8 mouse cellular contexts compared by ENCODE assay signal in genomic region chr11:84943948-84944347, GRCm38 (mm10). TPM values are rescaled to one million over a fixed set of nuclear protein-coding genes. Genes with fewer than 3 reads are reported as not detected.
DNase-seq lines count a peak whose midpoint lies in the region; ATAC-seq and TF ChIP-seq lines count a peak whose summit lies in the region.

No protein-coding gene starts in this region.

- no peak overlapping the region for H3K27ac ChIP-seq in heart, adult 2 months
- no peak overlapping the region for H3K27ac ChIP-seq in embryonic facial prominence, embryonic 12.5 days
- no peak overlapping the region for H3K27ac ChIP-seq in hindbrain, embryonic 13.5 days
- H3K27ac ChIP-seq in limb, embryonic 15.5 days, result no peak overlapping the region
- H3K27ac ChIP-seq in midbrain, postnatal 0 days (ENCODE audit: low read depth, low read length), result no peak overlapping the region

- no peak for TF ChIP-seq POLR2A in heart, adult 2 months (IDR thresholded peaks at IDR 0.05; ENCODE audit: insufficient read depth, low read depth, low read length)

- peaks cover 3% of the 10 kb centered on the region; the same call in 1 of the 2 replicates for H3K27me3 ChIP-seq in heart, adult 2 months (ENCODE audit: control insufficient read depth, insufficient read depth, low read length)
- H3K27me3 ChIP-seq in embryonic facial prominence, embryonic 12.5 days, result peaks cover 19% of the 10 kb centered on the region
- peaks cover 39% of the 10 kb centered on the region for H3K27me3 ChIP-seq in hindbrain, embryonic 13.5 days
- peaks cover 25% of the 10 kb centered on the region for H3K27me3 ChIP-seq in limb, embryonic 15.5 days
- no peaks in the 10 kb centered on the region; the same call in 1 of the 2 replicates for H3K27me3 ChIP-seq in midbrain, postnatal 0 days (ENCODE audit: insufficient read depth, low read length)

- under 1% methylated on average over 15 of the region's 15 CpGs for WGBS in heart, adult 2 months
- whole genome bisulfite sequencing in embryonic facial prominence, embryonic 12.5 days, result under 1% methylated on average over 15 of the region's 15 CpGs
- 3% methylated on average over 15 of the region's 15 CpGs for WGBS in hindbrain, embryonic 13.5 days
- WGBS in limb, embryonic 15.5 days, result under 1% methylated on average over 15 of the region's 15 CpGs
- 1% methylated on average over 15 of the region's 15 CpGs for WGBS in midbrain, postnatal 0 days

- intact Hi-C loops in heart, adult 2 months (cut with DNase I), result no loop called here
- intact Hi-C loops in heart, postnatal 25 days (cut with DNase I), result loop anchor here (5.0 kb wide), 1 partner anchor 33 kb away; no protein-coding TSS in a partner anchor

- peak; percentile 38 for TF ChIP-seq CTCF in heart, adult 2 months (IDR thresholded peaks at IDR 0.05)
- no peak for TF ChIP-seq CTCF in midbrain, postnatal 0 days (IDR thresholded peaks at IDR 0.05)

- H3K79me2 ChIP-seq in heart, adult 2 months (replicated peaks; ENCODE audit: control insufficient read depth, insufficient read depth, low read length), result no peaks in the 10 kb centered on the region

- no peaks in the 10 kb centered on the region for H3K4me1 ChIP-seq in heart, adult 2 months (ENCODE audit: control insufficient read depth, insufficient read depth, low read length)
- 0 out of 2 replicates have a peak, but pooled peaks cover 6% of the 10 kb centered on the region for H3K4me1 ChIP-seq in embryonic facial prominence, embryonic 12.5 days
- peaks cover 35% of the 10 kb centered on the region for H3K4me1 ChIP-seq in hindbrain, embryonic 13.5 days (replicated peaks)
- peaks cover 4% of the 10 kb centered on the region; the same call in 1 of the 2 replicates for H3K4me1 ChIP-seq in limb, embryonic 15.5 days
- peaks cover 9% of the 10 kb centered on the region; the same call in 1 of the 2 replicates for H3K4me1 ChIP-seq in midbrain, postnatal 0 days (ENCODE audit: insufficient read depth, low read length)

- TF ChIP-seq EP300 in heart, adult 2 months (IDR thresholded peaks at IDR 0.05; ENCODE audit: insufficient read depth, low read depth, low read length), result no peak

- no peak overlapping the region for H3K9ac ChIP-seq in heart, adult 2 months (ENCODE audit: low read depth, low read length)
- no peak overlapping the region for H3K9ac ChIP-seq in embryonic facial prominence, embryonic 12.5 days
- no peak overlapping the region for H3K9ac ChIP-seq in hindbrain, embryonic 13.5 days
- H3K9ac ChIP-seq in limb, embryonic 15.5 days, result no peak overlapping the region
- H3K9ac ChIP-seq in midbrain, postnatal 0 days (replicated peaks; ENCODE audit: low read length, poor library complexity, severe bottlenecking), result 0 out of 2 replicates have a peak overlapping the region, but pooled peaks have one; percentile 8

- no peaks in the 10 kb centered on the region for H3K9me3 ChIP-seq in embryonic facial prominence, embryonic 12.5 days
- no peaks in the 10 kb centered on the region for H3K9me3 ChIP-seq in hindbrain, embryonic 13.5 days
- no peaks in the 10 kb centered on the region for H3K9me3 ChIP-seq in limb, embryonic 15.5 days
- H3K9me3 ChIP-seq in midbrain, postnatal 0 days (ENCODE audit: low read length), result no peaks in the 10 kb centered on the region

- no peaks in the 10 kb centered on the region for H3K36me3 ChIP-seq in heart, adult 2 months (ENCODE audit: control insufficient read depth, insufficient read depth, low read length)
- no peaks in the 10 kb centered on the region for H3K36me3 ChIP-seq in embryonic facial prominence, embryonic 12.5 days
- no peaks in the 10 kb centered on the region for H3K36me3 ChIP-seq in hindbrain, embryonic 13.5 days
- H3K36me3 ChIP-seq in limb, embryonic 15.5 days, result no peaks in the 10 kb centered on the region
- no peaks in the 10 kb centered on the region for H3K36me3 ChIP-seq in midbrain, postnatal 0 days (ENCODE audit: insufficient read depth, low read length)

- peak overlapping the region; percentile 43 for H3K4me2 ChIP-seq in embryonic facial prominence, embryonic 12.5 days (replicated peaks)
- peak overlapping the region; percentile 43 for H3K4me2 ChIP-seq in hindbrain, embryonic 13.5 days
- H3K4me2 ChIP-seq in limb, embryonic 15.5 days, result peak overlapping the region; percentile 28
- H3K4me2 ChIP-seq in midbrain, postnatal 0 days (ENCODE audit: low read depth, low read length, poor library complexity, severe bottlenecking), result peak overlapping the region; percentile 27

- peak; percentile 21 to 56 for DNase-seq in heart, adult 2 months
- no peak for DNase-seq in heart, postnatal 25 days (ENCODE audit: low spot score)
- peak; percentile 36 for DNase-seq in midbrain, postnatal 0 days (ENCODE audit: low spot score)
- DNase-seq in thymus, postnatal 4 days, result peak; percentile 76
- no peak for DNase-seq in cerebellum, postnatal 25 days

- ATAC-seq in embryonic facial prominence, embryonic 12.5 days (ENCODE audit: insufficient number of reproducible peaks, insufficient read depth, low FRiP score, low TSS enrichment), result no peak
- ATAC-seq in hindbrain, embryonic 13.5 days (ENCODE audit: low FRiP score), result no peak
- no peak for ATAC-seq in limb, embryonic 15.5 days (ENCODE audit: insufficient number of reproducible peaks, low FRiP score, low TSS enrichment, low read depth)
- no peak for ATAC-seq in midbrain, postnatal 0 days (ENCODE audit: low FRiP score)

- H3K4me3 ChIP-seq in heart, adult 2 months, result no peak overlapping the region
- H3K4me3 ChIP-seq in embryonic facial prominence, embryonic 12.5 days, result no peak overlapping the region
- H3K4me3 ChIP-seq in hindbrain, embryonic 13.5 days, result no peak overlapping the region
- no peak overlapping the region for H3K4me3 ChIP-seq in limb, embryonic 15.5 days
- H3K4me3 ChIP-seq in midbrain, postnatal 0 days (ENCODE audit: low read depth, low read length), result no peak overlapping the region; the same call in 1 of the 2 replicates

RNA-seq across cellular contexts. Expression of gene Car4, which starts 13.6 kb away (rescaled TPM):
- 10 to 100 TPM; 29.3 to 40.9 TPM for total RNA-seq in heart, adult 2 months (2021)
- 23.0 and 40.2 TPM in 2 replicates for polyA plus RNA-seq in heart, adult 2 months (2012; rRNA removed)
- total RNA-seq in heart, postnatal 25 days (2021), result 10 to 100 TPM; 32.8 to 47.4 TPM
- 0.86 and 1.4 TPM in 2 replicates for polyA plus RNA-seq in embryonic facial prominence, embryonic 12.5 days (2016; fragmentation: Nextera tagmentation; extraction: Ambion mirVana)
- polyA plus RNA-seq in hindbrain, embryonic 13.5 days (2015; fragmentation: Nextera tagmentation; extraction: Ambion mirVana), result 5.1 and 5.2 TPM in 2 replicates
- 0.37 TPM in 1 of 2 replicates, not detected in the other for polyA plus RNA-seq in limb, embryonic 15.5 days (2015; fragmentation: Nextera tagmentation; extraction: Ambion mirVana)
- total RNA-seq in midbrain, postnatal 0 days (2014; rRNA removed), result 0.71 and 1.5 TPM in 2 replicates
- 9.0 and 12.1 TPM in 2 replicates for polyA plus RNA-seq in midbrain, postnatal 0 days (2015; fragmentation: Nextera tagmentation; extraction: Ambion mirVana)

RNA-seq across cellular contexts. Expression of gene Znhit3, which starts 27.8 kb away (rescaled TPM):
- 10 to 100 TPM in 1 of 2 experiments, 1 to 10 TPM in 1; 8.7 to 11.6 TPM for total RNA-seq in heart, adult 2 months (2021)
- polyA plus RNA-seq in heart, adult 2 months (2012; rRNA removed), result 8.8 and 13.0 TPM in 2 replicates
- total RNA-seq in heart, postnatal 25 days (2021), result 10 to 100 TPM in 1 of 2 experiments, 1 to 10 TPM in 1; 7.6 to 10.2 TPM
- polyA plus RNA-seq in embryonic facial prominence, embryonic 12.5 days (2016; fragmentation: Nextera tagmentation; extraction: Ambion mirVana), result 63.8 and 65.3 TPM in 2 replicates
- polyA plus RNA-seq in hindbrain, embryonic 13.5 days (2015; fragmentation: Nextera tagmentation; extraction: Ambion mirVana), result 64.0 and 69.1 TPM in 2 replicates
- polyA plus RNA-seq in limb, embryonic 15.5 days (2015; fragmentation: Nextera tagmentation; extraction: Ambion mirVana), result 51.1 and 51.6 TPM in 2 replicates
- 30.0 and 36.0 TPM in 2 replicates for total RNA-seq in midbrain, postnatal 0 days (2014; rRNA removed)
- 79.7 and 86.3 TPM in 2 replicates for polyA plus RNA-seq in midbrain, postnatal 0 days (2015; fragmentation: Nextera tagmentation; extraction: Ambion mirVana)

Comparison
In these comparisons a context has a peak if more than half of its experiments do, and no peak if none do; other contexts are left out.
1. DNase-seq: peak in heart, adult 2 months (2 of 2), midbrain, postnatal 0 days (single experiment) and thymus, postnatal 4 days (single experiment); none in heart, postnatal 25 days (single experiment) and cerebellum, postnatal 25 days (0 of 2).
2. Peak in every context shown above with its lines, with median percentiles within 50 percentile points of each other: H3K4me2 ChIP-seq.